Mouse (Mus musculus): Measurements from ENCODE around the gene Bak1. TPM values are rescaled to one million over a fixed set of nuclear protein-coding genes. Genes with fewer than 3 reads are reported as not detected.

Gene Bak1
- total and polyA plus RNA-seq, 3 experiments = 15.0 to 35.0 (median 16.9) TPM

DNA sequence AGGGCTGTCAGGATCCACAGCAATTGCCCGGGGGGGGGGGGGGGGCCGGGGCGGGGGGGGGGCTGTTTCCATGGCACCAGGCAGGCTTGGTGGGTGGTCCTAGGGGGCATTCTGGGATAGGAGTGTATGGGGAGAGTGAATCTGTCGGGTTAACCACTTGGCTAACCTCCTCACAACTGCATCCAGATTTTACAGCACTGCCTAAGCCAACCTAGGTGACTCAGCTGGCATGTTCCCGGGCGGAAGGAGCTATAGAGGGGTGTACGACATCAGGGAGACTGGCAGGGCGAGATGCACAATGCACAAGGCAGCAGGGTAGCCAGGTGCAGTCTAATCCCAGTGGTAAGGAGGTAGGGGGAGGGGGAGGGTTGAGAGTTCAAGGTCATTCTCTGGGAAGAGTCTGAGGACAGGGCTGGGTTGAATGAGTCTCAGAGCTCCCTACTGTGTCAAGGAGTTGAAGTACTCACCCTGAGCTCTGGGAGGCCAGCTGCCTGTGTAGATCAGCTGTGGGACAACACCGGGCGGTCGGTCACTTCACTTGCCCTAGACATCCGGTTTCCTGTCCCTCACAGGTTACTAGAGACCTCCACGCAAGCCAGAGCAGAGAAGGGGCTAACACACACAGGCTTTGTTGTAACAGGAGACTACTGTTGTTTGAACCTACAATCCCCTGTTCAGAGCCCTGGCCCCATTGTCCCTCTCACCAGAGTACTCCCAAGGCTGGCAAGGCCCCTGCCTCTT is 12.4 kb upstream of the Bak1 start:
- no peak for TF ChIP-seq CTCF (IDR thresholded peaks at IDR 0.05)
- no peak for TF ChIP-seq POLR2A (IDR thresholded peaks at IDR 0.05; ENCODE audit: insufficient read depth, low read depth, low read length)
- TF ChIP-seq EP300 (IDR thresholded peaks at IDR 0.05; ENCODE audit: insufficient read depth, low read depth, low read length) = no peak
- H3K27me3 ChIP-seq (ENCODE audit: control insufficient read depth, insufficient read depth, low read length) = no peaks in the 10 kb centered on the region
- H3K4me1 ChIP-seq (ENCODE audit: control insufficient read depth, insufficient read depth, low read length) = no peaks in the 10 kb centered on the region
- no peaks in the 10 kb centered on the region for H3K36me3 ChIP-seq (ENCODE audit: control insufficient read depth, insufficient read depth, low read length)
- no peak overlapping the region for H3K27ac ChIP-seq
- H3K4me3 ChIP-seq = no peak overlapping the region
- no peaks in the 10 kb centered on the region for H3K79me2 ChIP-seq (replicated peaks; ENCODE audit: control insufficient read depth, insufficient read depth, low read length)
- intact Hi-C loops (cut with DNase I) = no loop called here
- H3K9ac ChIP-seq (ENCODE audit: low read depth, low read length) = no peak overlapping the region
- no peak for DNase-seq
- WGBS = 57% methylated on average over 11 of the region's 13 CpGs

DNA sequence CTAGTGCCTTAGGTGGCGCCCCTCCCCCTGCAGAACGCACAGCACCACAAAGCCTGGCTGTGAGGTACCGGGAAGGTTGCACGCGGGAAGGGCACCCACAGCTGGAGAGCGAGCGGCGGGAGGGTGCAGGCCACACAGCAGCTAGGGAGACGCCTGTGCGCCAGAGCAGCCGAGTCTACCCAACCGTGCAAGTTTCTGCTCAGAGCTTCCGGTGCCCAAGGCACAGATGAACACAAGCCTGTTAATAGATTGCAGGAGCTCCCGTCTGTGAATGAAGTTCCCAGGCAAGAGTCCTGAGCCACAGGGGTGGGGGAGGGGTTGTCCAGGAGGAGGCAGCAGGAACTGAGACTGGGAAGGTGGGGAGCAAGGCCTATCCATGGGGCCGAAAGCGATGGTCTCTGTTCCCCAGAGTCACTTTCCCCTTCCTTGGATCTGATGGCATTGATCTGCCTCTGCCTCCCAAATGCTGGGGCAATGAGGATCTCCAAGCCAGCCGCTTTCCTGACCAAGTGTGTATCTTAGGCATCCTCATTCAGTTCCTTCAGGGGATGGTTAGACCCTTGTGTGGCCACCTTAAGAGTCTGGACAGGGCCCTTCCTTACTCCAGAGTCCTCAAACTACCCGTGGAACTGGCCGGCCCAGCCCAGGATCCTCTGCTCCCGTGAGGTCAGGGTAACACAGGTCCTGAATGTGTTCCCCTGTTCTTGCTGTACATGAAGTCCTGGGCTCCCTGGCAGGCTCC is 11.7 kb upstream of the Bak1 start:
- no peak overlapping the region for H3K4me3 ChIP-seq
- DNase-seq = no peak
- no peaks in the 10 kb centered on the region for H3K4me1 ChIP-seq (ENCODE audit: control insufficient read depth, insufficient read depth, low read length)
- H3K9ac ChIP-seq (ENCODE audit: low read depth, low read length) = no peak overlapping the region
- intact Hi-C loops (cut with DNase I) = no loop called here
- no peaks in the 10 kb centered on the region for H3K79me2 ChIP-seq (replicated peaks; ENCODE audit: control insufficient read depth, insufficient read depth, low read length)
- H3K36me3 ChIP-seq (ENCODE audit: control insufficient read depth, insufficient read depth, low read length) = no peaks in the 10 kb centered on the region
- H3K27me3 ChIP-seq (ENCODE audit: control insufficient read depth, insufficient read depth, low read length) = no peaks in the 10 kb centered on the region
- TF ChIP-seq CTCF (IDR thresholded peaks at IDR 0.05) (no peak), EP300 (IDR thresholded peaks at IDR 0.05; ENCODE audit: insufficient read depth, low read depth, low read length) (no peak), POLR2A (IDR thresholded peaks at IDR 0.05; ENCODE audit: insufficient read depth, low read depth, low read length) (no peak)
- H3K27ac ChIP-seq = no peak overlapping the region
- WGBS = 51% methylated on average over 20 of the region's 20 CpGs

DNA sequence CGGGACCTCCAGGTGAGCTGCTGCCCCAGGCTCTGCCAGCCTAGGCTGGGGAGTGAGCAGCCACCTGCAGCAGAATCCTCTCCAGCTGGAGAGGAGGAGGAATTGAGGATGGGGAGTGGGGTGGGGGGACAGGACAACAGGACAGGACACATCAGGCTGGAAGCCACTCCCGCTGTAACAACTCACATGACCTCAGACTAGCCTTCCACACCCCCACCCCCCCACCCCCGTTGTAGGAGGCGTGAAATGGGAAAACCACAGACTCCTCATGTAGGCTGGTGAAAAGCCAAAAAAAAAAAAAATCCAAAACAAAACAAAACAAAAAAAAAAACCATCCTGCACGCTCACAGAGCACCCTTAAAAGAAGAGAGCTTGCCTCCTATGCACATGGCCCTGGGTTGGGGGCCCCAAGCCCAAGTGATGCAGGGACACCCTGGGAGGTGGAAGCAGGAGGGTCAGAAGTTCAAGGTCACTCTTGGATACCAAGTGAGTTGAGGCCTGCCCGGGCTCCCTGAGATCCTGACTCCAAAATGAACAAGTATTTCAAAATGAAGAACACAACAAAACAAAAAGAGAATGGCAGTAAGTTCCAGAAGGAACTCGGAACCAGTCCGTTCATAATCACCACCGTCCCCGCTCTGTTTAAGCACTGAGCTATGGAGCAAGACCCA is 10.8 kb upstream of the Bak1 start:
- intact Hi-C loops (cut with DNase I) = no loop called here
- no peak for DNase-seq
- TF ChIP-seq EP300 (IDR thresholded peaks at IDR 0.05; ENCODE audit: insufficient read depth, low read depth, low read length) (no peak), CTCF (IDR thresholded peaks at IDR 0.05) (no peak), POLR2A (IDR thresholded peaks at IDR 0.05; ENCODE audit: insufficient read depth, low read depth, low read length) (no peak)
- Histone ChIP-seq H3K27me3 (ENCODE audit: control insufficient read depth, insufficient read depth, low read length) (no peaks in the 10 kb centered on the region), H3K27ac (no peak overlapping the region), H3K79me2 (replicated peaks; ENCODE audit: control insufficient read depth, insufficient read depth, low read length) (no peaks in the 10 kb centered on the region), H3K36me3 (ENCODE audit: control insufficient read depth, insufficient read depth, low read length) (no peaks in the 10 kb centered on the region), H3K9ac (ENCODE audit: low read depth, low read length) (no peak overlapping the region), H3K4me3 (no peak overlapping the region), H3K4me1 (ENCODE audit: control insufficient read depth, insufficient read depth, low read length) (no peaks in the 10 kb centered on the region)
- 81% methylated on average over 10 of the region's 10 CpGs for WGBS

DNA sequence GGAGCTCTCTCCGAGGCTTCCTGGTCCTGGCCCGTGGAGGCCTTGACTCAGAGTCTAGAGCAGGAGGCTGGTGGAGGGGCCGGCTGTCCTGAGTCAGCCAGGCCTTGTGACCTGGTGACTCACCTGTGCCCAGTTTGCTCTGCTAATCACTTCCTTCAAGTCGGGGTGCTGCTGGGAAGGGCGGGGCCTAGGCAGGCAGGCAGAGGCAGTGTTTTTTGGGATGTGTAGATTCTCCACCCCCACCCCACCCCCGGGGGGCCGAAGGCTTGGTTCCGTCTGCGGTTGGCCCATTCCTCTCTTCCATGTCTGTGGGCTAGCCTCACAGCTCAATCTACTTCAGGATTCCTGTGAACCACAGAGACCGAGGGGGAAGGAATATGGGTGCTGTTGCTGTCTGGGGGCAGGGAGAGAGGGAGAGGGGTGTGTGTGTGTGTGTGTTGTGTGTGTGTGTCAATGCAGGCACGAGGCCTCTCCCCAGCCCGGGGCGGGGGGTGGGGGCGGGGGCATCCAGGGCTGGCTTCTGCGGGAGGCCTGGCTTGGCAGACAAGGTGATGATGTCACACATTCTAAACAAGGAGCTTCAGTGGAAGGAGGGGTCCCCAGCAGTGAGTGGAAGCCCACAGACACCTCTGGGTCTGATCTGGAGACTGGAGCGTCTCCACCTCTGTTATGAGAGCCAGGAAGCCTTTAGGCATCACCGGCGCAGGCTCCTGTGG is 9.7 kb upstream of the Bak1 start:
- H3K9ac ChIP-seq (ENCODE audit: low read depth, low read length) = no peak overlapping the region
- TF ChIP-seq CTCF (IDR thresholded peaks at IDR 0.05) (no peak), POLR2A (IDR thresholded peaks at IDR 0.05; ENCODE audit: insufficient read depth, low read depth, low read length) (no peak), EP300 (IDR thresholded peaks at IDR 0.05; ENCODE audit: insufficient read depth, low read depth, low read length) (no peak)
- H3K4me1 ChIP-seq (ENCODE audit: control insufficient read depth, insufficient read depth, low read length) = no peaks in the 10 kb centered on the region
- H3K27me3 ChIP-seq (ENCODE audit: control insufficient read depth, insufficient read depth, low read length) = no peaks in the 10 kb centered on the region
- H3K36me3 ChIP-seq (ENCODE audit: control insufficient read depth, insufficient read depth, low read length) = no peaks in the 10 kb centered on the region
- 52% methylated on average over 18 of the region's 18 CpGs for WGBS
- no peak overlapping the region for H3K4me3 ChIP-seq
- no peak overlapping the region for H3K27ac ChIP-seq
- no peaks in the 10 kb centered on the region for H3K79me2 ChIP-seq (replicated peaks; ENCODE audit: control insufficient read depth, insufficient read depth, low read length)
- intact Hi-C loops (cut with DNase I) = no loop called here
- DNase-seq = no peak

DNA sequence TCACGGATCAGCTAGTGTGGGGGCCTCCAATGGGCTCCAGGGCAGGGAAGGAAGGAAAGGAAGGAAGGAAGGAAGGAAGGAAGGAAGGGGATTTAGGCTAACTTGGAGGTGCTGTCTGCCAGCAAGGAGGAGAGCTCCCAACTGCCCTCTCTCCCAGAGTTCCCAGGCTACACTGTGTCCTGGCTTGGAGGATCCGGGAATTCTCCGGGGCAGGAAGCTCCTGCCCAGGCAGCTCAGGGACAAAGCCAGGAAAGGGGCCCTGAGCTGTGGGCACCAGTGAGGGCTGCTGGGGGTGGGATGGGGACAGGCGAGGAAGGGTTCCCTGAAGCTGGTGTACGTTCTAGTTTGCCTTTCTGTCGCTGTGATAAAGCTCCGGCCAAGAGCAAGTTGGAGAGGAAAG is 7.7 kb upstream of the Bak1 start:
- WGBS = 45% methylated on average over 7 of the region's 7 CpGs
- no peaks in the 10 kb centered on the region for H3K4me1 ChIP-seq (ENCODE audit: control insufficient read depth, insufficient read depth, low read length)
- no peak overlapping the region for H3K27ac ChIP-seq
- intact Hi-C loops (cut with DNase I) = no loop called here
- H3K36me3 ChIP-seq (ENCODE audit: control insufficient read depth, insufficient read depth, low read length) = no peaks in the 10 kb centered on the region
- H3K4me3 ChIP-seq = no peak overlapping the region
- H3K79me2 ChIP-seq (replicated peaks; ENCODE audit: control insufficient read depth, insufficient read depth, low read length) = no peaks in the 10 kb centered on the region
- H3K27me3 ChIP-seq (ENCODE audit: control insufficient read depth, insufficient read depth, low read length) = no peaks in the 10 kb centered on the region
- no peak for DNase-seq
- no peak overlapping the region for H3K9ac ChIP-seq (ENCODE audit: low read depth, low read length)
- no peak for TF ChIP-seq POLR2A (IDR thresholded peaks at IDR 0.05; ENCODE audit: insufficient read depth, low read depth, low read length)
- TF ChIP-seq EP300 (IDR thresholded peaks at IDR 0.05; ENCODE audit: insufficient read depth, low read depth, low read length) = no peak
- TF ChIP-seq CTCF (IDR thresholded peaks at IDR 0.05) = no peak

Measured in heart, adult 2 months (tissue).